Mouse (Mus musculus) forebrain, embryonic 13.5 days (tissue): ENCODE data around the gene March4. TPM values are rescaled to one million over a fixed set of nuclear protein-coding genes. Genes with fewer than 3 reads are reported as not detected.

Experiments
- ATAC-seq: fragments of 200-750 bp; cut with Nextera tagmentation; 2 replicates; pipeline ENCODE4 v1.8.0; 2017
- H3K27ac ChIP-seq: fragments of 300-500 bp; sonication (generic); 2 replicates; pipeline ENCODE4 v1.5.1; 2015; ENCODE audit warnings: inconsistent platforms, mild to moderate bottlenecking, moderate library complexity
- H3K27me3 ChIP-seq: fragments of 300-500 bp; sonication (generic); 2 replicates; pipeline ENCODE4 v1.6.1; 2015; ENCODE audit warnings: mild to moderate bottlenecking, inconsistent platforms
- H3K36me3 ChIP-seq: fragments of 300-500 bp; sonication (generic); 2 replicates; pipeline ENCODE4 v1.6.1; 2015; ENCODE audit warnings: mild to moderate bottlenecking, inconsistent platforms; ENCODE audit not compliant: poor library complexity, severe bottlenecking
- H3K4me1 ChIP-seq: fragments of 300-500 bp; sonication (generic); 2 replicates; pipeline ENCODE4 v1.6.1; 2015; ENCODE audit warnings: inconsistent platforms
- H3K4me2 ChIP-seq: fragments of 300-500 bp; sonication (generic); 2 replicates; pipeline ENCODE4 v1.6.1; 2015; ENCODE audit warnings: inconsistent platforms, mild to moderate bottlenecking, moderate library complexity
- H3K4me3 ChIP-seq: fragments of 300-500 bp; sonication (generic); 2 replicates; pipeline ENCODE4 v1.5.1; 2015; ENCODE audit warnings: mild to moderate bottlenecking, inconsistent platforms
- H3K9ac ChIP-seq: fragments of 300-500 bp; sonication (generic); 2 replicates; pipeline ENCODE4 v1.6.1; 2015; ENCODE audit warnings: mild to moderate bottlenecking, inconsistent platforms
- H3K9me3 ChIP-seq: fragments of 300-500 bp; sonication (generic); replicated peaks from 2 replicates; pipeline ENCODE4 v1.6.1; 2016; ENCODE audit warnings: inconsistent platforms
- WGBS: fragments of 180-500 bp; shearing (Covaris S2); methylation state at CpG from one replicate; pipeline ENCODE4 v1.1.7; 2015; 5-methylcytosine and 5-hydroxymethylcytosine counted together
- polyA plus RNA-seq: library from polyadenylated mRNA; unstranded; fragments of >200 nt; fragmentation: Nextera tagmentation; extraction: Ambion mirVana; gene quantifications from 2 replicates; pipeline ENCODE4 v1.2.1, GENCODE M21; 2015

March4 gene
- polyA plus RNA-seq, 1 experiment from 2014 or later: 1.8 TPM

GRCm38 (mm10) chr1:72567056-72567455 lies 30.3 kb upstream of the March4 start:
- no peak overlapping the region for H3K4me3 ChIP-seq
- no peak overlapping the region for H3K27ac ChIP-seq

GRCm38 (mm10) chr1:72564334-72564962 lies 27.7 kb upstream of the March4 start:
- H3K27me3 ChIP-seq: no peaks in the 10 kb centered on the region
- WGBS: 87% methylated on average over 6 of the region's 6 CpGs

More at GRCm38 (mm10) chr1:72567056-72567455, 30.3 kb upstream of the March4 start:
- no peaks in the 10 kb centered on the region; the same call in 1 of the 2 replicates for H3K4me1 ChIP-seq
- no peaks in the 10 kb centered on the region for H3K36me3 ChIP-seq
- no peaks in the 10 kb centered on the region for H3K9me3 ChIP-seq
- no peaks in the 10 kb centered on the region for H3K27me3 ChIP-seq
- ATAC-seq: no peak
- WGBS: 34% methylated on average over 9 of the region's 9 CpGs
- H3K4me2 ChIP-seq: peak overlapping the region; percentile 36
- no peak overlapping the region; the same call in 1 of the 2 replicates for H3K9ac ChIP-seq

DNA sequence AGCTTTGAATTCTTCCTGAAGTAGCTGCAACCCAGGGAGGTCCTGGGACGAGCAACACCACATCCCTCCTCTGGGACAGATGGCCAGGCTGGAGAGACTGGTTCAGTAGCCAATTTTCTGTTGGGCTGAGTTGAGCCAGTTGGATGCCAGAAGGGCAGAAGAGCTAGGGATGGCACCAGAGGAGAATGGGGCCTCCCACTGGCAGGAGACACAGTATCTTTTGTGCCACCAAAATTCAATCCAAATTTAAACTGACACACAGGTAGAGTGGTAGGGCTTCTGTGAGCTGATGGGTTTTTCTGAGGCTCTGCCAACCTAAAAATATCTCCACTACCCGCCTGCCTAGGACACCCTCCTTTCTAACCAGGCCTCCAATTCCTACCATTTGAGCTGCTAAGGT lies 21.9 kb upstream of the March4 start:
- WGBS: 46% methylated on average over 2 of the region's 2 CpGs
- Histone ChIP-seq H3K27ac (no peak overlapping the region), H3K4me2 (no peak overlapping the region), H3K4me1 (no peaks in the 10 kb centered on the region), H3K9ac (no peak overlapping the region), H3K9me3 (no peaks in the 10 kb centered on the region), H3K27me3 (no peaks in the 10 kb centered on the region), H3K4me3 (no peak overlapping the region), H3K36me3 (no peaks in the 10 kb centered on the region)
- ATAC-seq: no peak

More at GRCm38 (mm10) chr1:72564334-72564962, 27.7 kb upstream of the March4 start:
- Histone ChIP-seq H3K4me3 (no peak overlapping the region), H3K9me3 (no peaks in the 10 kb centered on the region), H3K4me1 (no peaks in the 10 kb centered on the region; the same call in 1 of the 2 replicates), H3K36me3 (no peaks in the 10 kb centered on the region), H3K27ac (no peak overlapping the region), H3K4me2 (no peak overlapping the region), H3K9ac (no peak overlapping the region)
- ATAC-seq: no peak

GRCm38 (mm10) chr1:72556471-72556870 lies 19.7 kb upstream of the March4 start:
- no peaks in the 10 kb centered on the region for H3K27me3 ChIP-seq
- H3K4me2 ChIP-seq: no peak overlapping the region
- H3K36me3 ChIP-seq: no peaks in the 10 kb centered on the region
- H3K9ac ChIP-seq: no peak overlapping the region
- no peaks in the 10 kb centered on the region for H3K9me3 ChIP-seq
- no peak overlapping the region for H3K4me3 ChIP-seq
- H3K4me1 ChIP-seq: no peaks in the 10 kb centered on the region
- H3K27ac ChIP-seq: no peak overlapping the region
- WGBS: 90% methylated on average over 3 of the region's 3 CpGs
- ATAC-seq: no peak

- H3K4me2 ChIP-seq: no peak overlapping the region
- H3K9ac ChIP-seq: no peak overlapping the region
- no peaks in the 10 kb centered on the region for H3K27me3 ChIP-seq
- ATAC-seq: no peak
- 88% methylated on average over 2 of the region's 2 CpGs for WGBS
- no peaks in the 10 kb centered on the region for H3K4me1 ChIP-seq
- H3K27ac ChIP-seq: no peak overlapping the region
- no peak overlapping the region for H3K4me3 ChIP-seq
- H3K9me3 ChIP-seq: no peaks in the 10 kb centered on the region
- H3K36me3 ChIP-seq: no peaks in the 10 kb centered on the region
Measured at GRCm38 (mm10) chr1:72550317-72550716, 13.6 kb upstream of the March4 start.

GRCm38 (mm10) chr1:72538266-72538665 lies 1.5 kb upstream of the March4 start:
- ATAC-seq: no peak
- no peak overlapping the region for H3K27ac ChIP-seq
- H3K4me2 ChIP-seq: no peak overlapping the region
- peaks cover 28% of the 10 kb centered on the region for H3K27me3 ChIP-seq
- H3K9ac ChIP-seq: no peak overlapping the region
- peaks cover 13% of the 10 kb centered on the region for H3K4me1 ChIP-seq
- WGBS: 73% methylated on average over 5 of the region's 5 CpGs
- no peak overlapping the region for H3K4me3 ChIP-seq
- no peaks in the 10 kb centered on the region for H3K36me3 ChIP-seq
- no peaks in the 10 kb centered on the region for H3K9me3 ChIP-seq

- peaks cover 38% of the 10 kb centered on the region for H3K27me3 ChIP-seq
- H3K9me3 ChIP-seq: no peaks in the 10 kb centered on the region
- WGBS: 2% methylated on average over 36 of the region's 36 CpGs
- H3K36me3 ChIP-seq: no peaks in the 10 kb centered on the region
- ATAC-seq: peak; percentile 68
- H3K9ac ChIP-seq: peak overlapping the region; percentile 70
- H3K4me2 ChIP-seq: peak overlapping the region; percentile 91
- H3K4me3 ChIP-seq: peak overlapping the region; percentile 54
- peaks cover 17% of the 10 kb centered on the region for H3K4me1 ChIP-seq
- peak overlapping the region; percentile 14; the same call in 1 of the 2 replicates for H3K27ac ChIP-seq
Measured at GRCm38 (mm10) chr1:72535725-72536571, 782 bp downstream of the March4 start.

GRCm38 (mm10) chr1:72533439-72533838 lies 3.3 kb downstream of the March4 start:
- Histone ChIP-seq H3K9me3 (no peaks in the 10 kb centered on the region), H3K9ac (no peak overlapping the region), H3K4me1 (peaks cover 17% of the 10 kb centered on the region), H3K4me3 (peak overlapping the region; percentile 2; the same call in 1 of the 2 replicates), H3K36me3 (no peaks in the 10 kb centered on the region), H3K27ac (no peak overlapping the region), H3K4me2 (peak overlapping the region; percentile 37), H3K27me3 (peaks cover 35% of the 10 kb centered on the region)
- no peak for ATAC-seq

DNA sequence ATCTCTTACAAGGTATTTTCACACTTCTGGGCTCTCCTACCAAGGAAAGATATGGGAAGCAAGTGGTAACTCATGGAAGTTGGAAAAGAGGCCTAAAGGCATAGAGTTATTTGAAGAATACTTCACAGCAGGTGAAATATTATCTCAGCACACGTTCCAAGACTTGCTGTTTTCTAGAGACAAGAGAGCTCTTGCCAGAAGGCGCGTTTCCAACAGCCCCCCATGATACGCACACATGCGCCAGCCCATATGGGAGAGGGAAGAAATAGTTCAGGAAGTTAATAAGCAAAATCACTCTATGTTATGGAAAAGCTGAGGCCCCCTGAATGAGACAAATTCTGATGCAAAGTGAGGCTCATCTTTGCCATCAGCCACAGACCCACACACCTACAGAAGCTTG lies 3.8 kb downstream of the March4 start:
- 79% methylated on average over 5 of the region's 5 CpGs for WGBS
- Histone ChIP-seq H3K9me3 (no peaks in the 10 kb centered on the region), H3K4me2 (peak overlapping the region; percentile 37), H3K9ac (no peak overlapping the region), H3K4me3 (no peak overlapping the region), H3K4me1 (peaks cover 17% of the 10 kb centered on the region), H3K27ac (no peak overlapping the region), H3K36me3 (no peaks in the 10 kb centered on the region), H3K27me3 (peaks cover 35% of the 10 kb centered on the region)
- no peak for ATAC-seq

DNA sequence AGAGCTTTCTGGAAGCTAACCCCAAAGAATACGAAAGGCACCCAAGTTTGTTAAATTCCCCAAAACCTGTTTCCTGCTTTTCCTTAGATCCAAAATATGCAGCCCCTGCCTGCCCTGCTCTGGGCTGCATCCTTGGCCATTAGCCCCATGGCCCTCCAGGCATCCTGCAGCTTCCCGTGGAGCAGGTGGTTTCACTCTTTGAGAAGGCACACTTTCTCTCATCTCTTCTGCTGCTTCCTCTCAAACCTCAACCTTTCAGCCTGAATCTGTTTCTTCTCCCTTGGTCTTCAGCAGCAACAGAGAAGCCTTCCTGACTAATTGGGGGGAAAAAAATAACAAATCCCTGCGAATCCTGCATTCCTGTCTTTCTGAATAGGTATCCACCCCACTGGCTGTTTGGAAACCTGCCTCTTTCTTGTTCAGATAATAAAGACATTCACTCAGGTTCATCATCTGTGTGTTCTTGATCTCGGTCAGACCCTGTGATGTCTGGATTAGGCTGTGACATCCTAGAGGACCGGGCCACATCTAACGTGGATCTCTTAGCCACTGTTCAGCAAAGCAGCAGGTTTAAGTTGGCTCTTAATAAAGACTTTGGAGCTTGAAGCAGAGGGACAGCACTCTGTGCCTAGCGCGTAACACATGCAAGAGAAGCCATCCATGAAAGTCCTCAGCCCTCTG lies 6.1 kb downstream of the March4 start:
- Histone ChIP-seq H3K27me3 (peaks cover 26% of the 10 kb centered on the region), H3K9me3 (no peaks in the 10 kb centered on the region), H3K4me3 (no peak overlapping the region), H3K9ac (no peak overlapping the region), H3K4me2 (no peak overlapping the region), H3K27ac (no peak overlapping the region), H3K36me3 (no peaks in the 10 kb centered on the region), H3K4me1 (0 out of 2 replicates have a peak, but pooled peaks cover 7% of the 10 kb centered on the region)
- ATAC-seq: no peak
- 73% methylated on average over 8 of the region's 8 CpGs for WGBS

- H3K27me3 ChIP-seq: peaks cover 11% of the 10 kb centered on the region; the same call in 1 of the 2 replicates
- 0 out of 2 replicates have a peak, but pooled peaks cover 4% of the 10 kb centered on the region for H3K4me1 ChIP-seq
- no peaks in the 10 kb centered on the region for H3K36me3 ChIP-seq
- H3K27ac ChIP-seq: no peak overlapping the region
- no peak overlapping the region for H3K9ac ChIP-seq
- WGBS: 87% methylated on average over 4 of the region's 4 CpGs
- no peak overlapping the region for H3K4me2 ChIP-seq
- H3K4me3 ChIP-seq: no peak overlapping the region
- no peaks in the 10 kb centered on the region for H3K9me3 ChIP-seq
- ATAC-seq: no peak
Measured at GRCm38 (mm10) chr1:72529192-72529591, 7.5 kb downstream of the March4 start.

GRCm38 (mm10) chr1:72523601-72524000 lies 13.1 kb downstream of the March4 start:
- Histone ChIP-seq H3K4me3 (no peak overlapping the region), H3K9me3 (no peaks in the 10 kb centered on the region), H3K36me3 (no peaks in the 10 kb centered on the region), H3K9ac (no peak overlapping the region), H3K4me2 (no peak overlapping the region), H3K27me3 (no peaks in the 10 kb centered on the region), H3K27ac (no peak overlapping the region), H3K4me1 (no peaks in the 10 kb centered on the region)
- ATAC-seq: no peak
- 61% methylated on average over 6 of the region's 6 CpGs for WGBS
